Mouse (Mus musculus): ENCODE measurements around the gene Zbtb11. TPM values are rescaled to one million over a fixed set of nuclear protein-coding genes. Genes with fewer than 3 reads are reported as not detected.
"Not testable (repeated sequence)": the region's sequence is repeated elsewhere in the genome, so short reads cannot be mapped to it uniquely, and the experiment has no call there.

The Zbtb11 gene
- total and polyA plus RNA-seq, 3 experiments, result 12.5 to 19.0 TPM; not detected in 1

- H3K27ac ChIP-seq (ENCODE audit: control insufficient read depth, low read depth, low read length), result no peak overlapping the region
- H3K36me3 ChIP-seq (ENCODE audit: control insufficient read depth in 1 of 2, insufficient read depth in 2 of 2, low read length in 2 of 2), result peaks cover 0 to 7% of the 10 kb centered on the region in 2 experiments; a peak in 2 of 4 replicates
- no peaks in the 10 kb centered on the region for H3K9me3 ChIP-seq (replicated peaks; ENCODE audit: insufficient read depth, low read length)
- no peak for DNase-seq (ENCODE audit: low read depth, low spot score)
- no peak overlapping the region for H3K4me3 ChIP-seq (ENCODE audit: control insufficient read depth in 1 of 2, insufficient read depth in 1 of 2, low read depth in 2 of 2, low read length in 2 of 2)
- peaks cover 8 to 9% of the 10 kb centered on the region in 2 experiments for H3K4me1 ChIP-seq (ENCODE audit: control insufficient read depth in 1 of 2, insufficient read depth in 2 of 2, low read length in 2 of 2)
- no peak overlapping the region for H3K9ac ChIP-seq (ENCODE audit: control insufficient read depth, low read depth, low read length, poor library complexity, severe bottlenecking)
- H3K79me2 ChIP-seq (ENCODE audit: control insufficient read depth, insufficient read depth, low read length, poor library complexity), result no peaks in the 10 kb centered on the region
- no peaks in the 10 kb centered on the region for H3K27me3 ChIP-seq (ENCODE audit: control insufficient read depth in 1 of 2, insufficient read depth in 2 of 2, low read length in 2 of 2)
- TF ChIP-seq ZC3H11A (IDR thresholded peaks at IDR 0.05; ENCODE audit: low read depth, low read length) (no peak), CHD2 (IDR thresholded peaks at IDR 0.05; ENCODE audit: low read length) (no peak), SIN3A (IDR thresholded peaks at IDR 0.05; ENCODE audit: low read length) (no peak), RAD21 (IDR thresholded peaks at IDR 0.05; ENCODE audit: low read depth, low read length) (no peak), CTCF (IDR thresholded peaks at IDR 0.05 in 2 of 3, conservative IDR thresholded peaks at IDR 0.05 in 1 of 3; ENCODE audit: control insufficient read depth in 1 of 3, insufficient read depth in 1 of 3, low read depth in 2 of 3, low read length in 3 of 3, poor library complexity in 1 of 3, severe bottlenecking in 1 of 3) (no peak), NRF1 (IDR thresholded peaks at IDR 0.05; ENCODE audit: insufficient read depth, low read depth, low read length, poor library complexity, severe bottlenecking) (no peak), MYC (IDR thresholded peaks at IDR 0.05; ENCODE audit: low read depth, low read length) (no peak), ZKSCAN1 (IDR thresholded peaks at IDR 0.05; ENCODE audit: low read depth, low read length) (no peak), ZMIZ1 (IDR thresholded peaks at IDR 0.05; ENCODE audit: low read depth, low read length) (no peak), USF2 (IDR thresholded peaks at IDR 0.05; ENCODE audit: borderline replicate concordance in 1 of 2, insufficient read depth in 1 of 2, low read depth in 1 of 2, low read length in 2 of 2) (no peak), POLR2AphosphoS2 (IDR thresholded peaks at IDR 0.05; ENCODE audit: low read length) (no peak), BHLHE40 (IDR thresholded peaks at IDR 0.05; ENCODE audit: borderline replicate concordance, low read depth, low read length) (no peak), GATA1 (IDR thresholded peaks at IDR 0.05; ENCODE audit: low read depth, low read length) (no peak), TBP (IDR thresholded peaks at IDR 0.05; ENCODE audit: low read depth, low read length) (no peak), ELF1 (IDR thresholded peaks at IDR 0.05; ENCODE audit: low read depth, low read length) (no peak), MEF2A (IDR thresholded peaks at IDR 0.05; ENCODE audit: extremely low read depth, insufficient replicate concordance, low read depth, low read length, poor library complexity, severe bottlenecking) (no peak)
These were observed 20.9 kb upstream of the Zbtb11 start for GRCm38 (mm10) chr16:55952771-55953170.

- H3K79me2 ChIP-seq (ENCODE audit: control insufficient read depth, insufficient read depth, low read length, poor library complexity); H3K27ac ChIP-seq (ENCODE audit: control insufficient read depth, low read depth, low read length); H3K4me3 ChIP-seq (ENCODE audit: control insufficient read depth in 1 of 2, insufficient read depth in 1 of 2, low read depth in 2 of 2, low read length in 2 of 2); H3K4me1 ChIP-seq (ENCODE audit: control insufficient read depth in 1 of 2, insufficient read depth in 2 of 2, low read length in 2 of 2); H3K27me3 ChIP-seq (ENCODE audit: control insufficient read depth in 1 of 2, insufficient read depth in 2 of 2, low read length in 2 of 2); H3K36me3 ChIP-seq (ENCODE audit: control insufficient read depth in 1 of 2, insufficient read depth in 2 of 2, low read length in 2 of 2); H3K9me3 ChIP-seq (replicated peaks; ENCODE audit: insufficient read depth, low read length); DNase-seq (ENCODE audit: low read depth, low spot score); H3K9ac ChIP-seq (ENCODE audit: control insufficient read depth, low read depth, low read length, poor library complexity, severe bottlenecking): not testable (repeated sequence)
These were observed 19.5 kb upstream of the Zbtb11 start for GRCm38 (mm10) chr16:55954196-55954595.

- not testable (repeated sequence) for DNase-seq (ENCODE audit: low read depth, low spot score); H3K4me1 ChIP-seq (ENCODE audit: control insufficient read depth in 1 of 2, insufficient read depth in 2 of 2, low read length in 2 of 2)
- H3K79me2 ChIP-seq (ENCODE audit: control insufficient read depth, insufficient read depth, low read length, poor library complexity), result peaks cover 14% of the 10 kb centered on the region
These were observed 10.6 kb upstream of the Zbtb11 start for GRCm38 (mm10) chr16:55963068-55963467.

More at GRCm38 (mm10) chr16:55963068-55963467, 10.6 kb upstream of the Zbtb11 start:
- H3K9ac ChIP-seq (ENCODE audit: control insufficient read depth, low read depth, low read length, poor library complexity, severe bottlenecking); H3K9me3 ChIP-seq (replicated peaks; ENCODE audit: insufficient read depth, low read length); H3K4me3 ChIP-seq (ENCODE audit: control insufficient read depth in 1 of 2, insufficient read depth in 1 of 2, low read depth in 2 of 2, low read length in 2 of 2); H3K27ac ChIP-seq (ENCODE audit: control insufficient read depth, low read depth, low read length); H3K36me3 ChIP-seq (ENCODE audit: control insufficient read depth in 1 of 2, insufficient read depth in 2 of 2, low read length in 2 of 2); H3K27me3 ChIP-seq (ENCODE audit: control insufficient read depth in 1 of 2, insufficient read depth in 2 of 2, low read length in 2 of 2): not testable (repeated sequence)

Measured in MEL (cell line).